Mouse (Mus musculus) cerebellum, adult 2 months (tissue): ENCODE data around the gene Six4.

Source experiments
- CTCF ChIP-seq: fragments of 200-500 bp; IDR thresholded peaks from 2 replicates; pipeline ENCODE4 v1.5.1; 2011; ENCODE audit warnings: low read depth, mild to moderate bottlenecking, control low read depth, low read length, moderate library complexity, borderline replicate concordance; ENCODE audit not compliant: insufficient read depth
- POLR2A ChIP-seq: fragments of 200-500 bp; IDR thresholded peaks from 2 replicates; pipeline ENCODE4 v1.6.1; 2011; ENCODE audit warnings: low read length, control low read depth, borderline replicate concordance; ENCODE audit not compliant: insufficient read depth

DNA sequence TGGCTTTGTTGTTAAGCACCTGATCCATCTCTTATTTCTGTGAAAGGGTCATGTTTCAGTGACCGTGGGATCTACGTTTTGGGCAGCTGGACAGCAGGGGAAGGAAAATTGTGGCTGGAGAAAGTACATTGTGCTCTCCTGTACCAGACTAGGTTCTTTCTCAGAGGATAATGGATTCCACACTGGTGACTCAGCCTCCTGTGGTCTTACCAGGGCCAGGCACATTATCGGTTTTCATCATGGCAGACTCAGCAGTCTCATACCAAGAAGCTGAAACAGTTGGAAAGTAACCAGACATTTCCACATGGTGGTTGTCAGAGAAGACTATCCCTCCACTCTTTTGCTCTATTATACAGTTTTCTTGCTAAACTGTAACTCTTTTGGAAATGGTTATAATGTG lies 34.0 kb upstream of the Six4 start:
- no peak for TF ChIP-seq POLR2A
- TF ChIP-seq CTCF, result no peak
